Mouse (Mus musculus): Measurements from ENCODE around the gene Tekt4.

The Tekt4 gene

DNA sequence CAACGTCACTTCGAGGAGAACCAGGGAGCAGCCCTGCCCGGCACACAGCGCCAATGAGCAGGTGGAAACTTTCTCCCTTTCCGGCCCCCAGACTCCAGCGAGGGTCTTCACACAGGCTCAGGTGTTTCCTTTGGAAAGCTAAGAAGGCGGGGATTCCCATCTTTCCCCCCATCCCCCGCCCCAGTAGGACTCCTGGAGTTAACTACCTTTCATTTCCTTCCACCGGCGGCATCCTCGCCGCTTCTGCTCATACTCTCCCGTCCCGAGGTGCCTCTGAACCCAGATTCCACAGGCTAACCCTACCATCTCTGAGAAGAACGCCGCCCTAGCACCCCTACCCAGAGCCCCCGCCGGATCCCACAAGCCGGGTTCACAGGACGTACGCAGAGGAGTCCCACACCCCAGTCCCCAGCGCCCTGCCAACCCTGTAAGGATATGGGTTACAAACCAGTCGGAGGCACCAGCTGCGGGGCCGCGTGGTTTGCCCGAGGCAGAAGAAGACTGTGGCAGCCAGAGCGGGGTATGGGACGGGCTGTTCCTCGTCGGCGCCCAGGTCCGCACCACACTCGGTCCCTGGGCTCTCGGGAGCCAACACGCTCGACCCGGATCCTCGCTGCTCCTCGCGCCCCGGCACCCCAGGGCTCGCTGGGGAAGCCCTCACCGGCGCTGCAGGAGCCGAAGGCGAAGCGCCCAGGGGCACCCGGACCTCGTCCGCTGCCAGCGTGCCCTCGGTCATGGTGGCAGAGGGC, 21.8 kb upstream of the Tekt4 start:
- peak; percentile 45 for DNase-seq (ENCODE audit: low spot score)

DNA sequence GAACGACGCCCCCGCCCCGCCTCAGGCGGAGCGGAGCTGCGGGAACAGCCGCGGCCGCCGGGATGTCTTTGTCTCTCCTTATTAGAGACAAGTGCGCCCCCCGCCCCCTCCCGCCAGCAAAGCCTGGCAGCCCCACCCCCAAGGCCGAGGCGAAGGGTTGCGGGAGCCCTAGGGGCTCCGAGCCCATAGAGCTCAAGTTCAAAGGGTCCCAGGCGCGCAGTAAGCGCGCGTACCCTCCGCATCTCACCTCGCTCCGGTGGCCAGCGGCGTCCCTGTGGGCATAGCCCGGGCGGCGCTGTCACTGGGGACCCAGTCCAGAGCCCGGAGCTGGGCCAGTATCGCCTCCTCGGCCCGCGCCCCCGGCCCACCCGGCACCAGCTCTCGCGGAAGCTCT, 21.2 kb upstream of the Tekt4 start:
- no peak for DNase-seq (ENCODE audit: low spot score)

DNA sequence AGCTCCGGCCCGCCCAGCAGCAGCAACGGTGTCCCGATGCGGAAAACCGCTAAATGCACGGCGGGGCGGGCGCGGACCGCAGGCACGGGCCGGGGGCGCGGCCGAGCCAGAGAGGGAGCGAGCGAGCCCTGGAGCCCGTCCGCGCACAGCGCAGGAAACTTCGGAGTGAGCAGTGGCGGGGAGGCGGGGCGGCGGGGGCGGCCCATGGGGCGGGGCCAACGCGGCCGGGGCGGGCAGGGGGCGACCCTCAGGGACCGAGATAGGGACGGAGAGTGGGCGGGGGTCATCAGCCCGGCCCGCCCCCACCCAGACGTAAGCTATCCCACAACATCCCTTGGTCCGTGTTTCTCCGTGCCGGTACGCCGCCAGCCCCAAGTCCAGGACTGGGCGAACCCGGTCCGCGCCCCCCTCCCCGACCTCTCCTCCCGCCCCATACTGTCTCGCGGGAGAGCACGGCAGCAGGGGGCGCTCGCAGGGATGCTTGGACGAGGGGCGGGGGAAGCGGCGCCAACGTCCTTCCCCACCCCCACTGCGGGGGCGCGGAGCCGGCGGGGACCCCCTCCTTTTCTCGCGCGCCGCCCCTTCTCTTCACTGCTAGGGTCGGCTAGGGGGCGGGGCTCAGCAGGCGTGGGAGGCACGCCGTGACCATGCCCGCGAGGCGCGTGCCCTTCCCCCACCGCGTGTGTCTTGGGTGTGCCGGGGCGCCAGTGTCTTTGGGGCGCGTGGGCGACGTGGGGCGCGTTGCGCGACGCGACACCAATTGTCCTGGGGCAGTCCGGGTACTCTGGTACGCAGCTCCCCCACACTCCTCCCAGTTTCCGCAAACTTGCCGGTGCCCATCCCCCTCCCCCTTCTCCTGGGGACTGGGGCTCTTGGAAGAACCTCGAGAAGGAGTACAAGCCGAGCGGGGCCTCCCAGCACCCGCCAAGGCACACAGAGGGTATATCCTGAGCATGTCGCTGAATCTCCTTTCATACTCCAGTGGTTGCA, 20.5 kb upstream of the Tekt4 start, which contains the start of gene Cacna1h:
Gene Cacna1h, minus strand, starts transcription at position 167 of the 990 bp plus-strand sequence.
- DNase-seq (ENCODE audit: low spot score), result peak; percentile 81

DNA sequence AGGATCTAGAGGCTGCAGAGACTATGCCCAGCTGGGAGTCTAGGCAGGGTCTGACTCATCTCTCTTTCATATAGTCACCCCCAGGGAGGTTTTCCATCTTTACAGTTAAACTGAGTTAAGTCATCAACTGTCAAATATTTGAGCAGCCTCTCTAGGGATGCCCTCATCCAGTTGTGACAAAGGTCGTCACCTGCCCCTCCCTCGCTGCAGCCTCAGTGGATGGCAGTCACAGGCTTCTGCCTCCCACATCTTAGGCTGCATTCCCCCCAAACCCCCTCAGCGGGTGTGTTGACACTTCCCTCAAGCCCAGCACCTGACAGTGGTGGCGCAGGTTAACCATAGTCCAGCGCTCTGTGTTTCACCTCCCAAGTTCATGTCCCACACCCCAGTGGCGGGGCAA, 13.0 kb upstream of the Tekt4 start:
- DNase-seq (ENCODE audit: low spot score), result no peak

DNA sequence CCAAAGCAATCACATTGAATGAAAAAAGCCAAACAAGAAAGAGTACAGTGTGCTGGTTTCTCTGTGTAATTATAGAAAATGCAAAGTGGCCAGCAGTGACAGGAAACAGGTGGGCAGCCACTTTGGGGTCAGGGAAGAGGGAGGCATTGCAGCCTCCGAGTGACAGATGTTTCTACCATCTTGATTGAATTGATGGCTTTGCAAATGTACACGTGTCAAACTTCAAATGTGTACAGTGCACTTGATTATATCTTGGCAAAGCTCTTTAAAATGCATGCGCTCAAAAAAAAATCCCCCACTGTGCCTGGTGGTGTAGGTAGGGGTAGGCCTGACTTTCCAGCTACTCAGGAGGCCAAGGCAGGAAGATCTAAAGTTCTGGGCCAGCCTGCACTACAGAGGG, 11.5 kb upstream of the Tekt4 start:
- no peak for DNase-seq (ENCODE audit: low spot score)

DNA sequence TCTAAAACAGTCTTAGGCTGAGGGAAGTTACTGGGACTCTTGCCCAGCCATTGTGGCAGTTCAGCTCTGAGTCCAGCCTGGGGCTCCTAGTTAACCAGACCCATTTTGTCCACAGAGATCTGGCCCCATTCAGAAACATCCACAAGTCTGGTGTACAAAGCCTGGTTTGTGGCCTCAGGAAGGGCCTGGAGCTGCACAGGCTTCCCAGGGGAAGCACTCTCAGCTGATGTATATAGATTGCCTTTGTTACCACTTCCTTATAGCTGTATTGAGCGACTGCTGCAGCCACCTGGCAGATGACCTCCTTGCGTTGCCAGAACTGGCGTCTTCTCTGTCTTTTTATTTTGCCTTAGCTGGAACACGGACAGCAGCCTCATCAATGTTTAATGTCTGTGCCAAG, 9.3 kb upstream of the Tekt4 start:
- DNase-seq (ENCODE audit: low spot score), result no peak

DNA sequence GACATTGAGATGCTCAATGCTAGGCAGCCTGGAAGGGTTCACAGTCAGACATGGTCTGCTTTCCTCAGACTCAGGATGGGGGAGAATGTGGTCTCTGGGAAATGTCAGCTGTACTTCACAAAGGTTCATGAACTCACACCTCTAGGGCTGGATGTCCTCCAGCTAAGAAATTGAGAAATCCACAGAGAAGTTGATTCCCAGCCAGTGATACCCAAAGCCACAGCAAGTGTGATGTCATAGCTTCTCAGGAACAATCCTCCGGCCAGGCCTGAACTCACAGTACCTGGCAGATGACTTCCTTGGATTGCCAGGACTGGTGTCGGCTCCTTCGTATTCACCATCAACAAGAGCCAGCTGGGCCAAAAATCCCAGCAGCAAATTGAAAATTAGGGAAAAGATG, 8.6 kb upstream of the Tekt4 start:
- DNase-seq (ENCODE audit: low spot score), result no peak

DNA sequence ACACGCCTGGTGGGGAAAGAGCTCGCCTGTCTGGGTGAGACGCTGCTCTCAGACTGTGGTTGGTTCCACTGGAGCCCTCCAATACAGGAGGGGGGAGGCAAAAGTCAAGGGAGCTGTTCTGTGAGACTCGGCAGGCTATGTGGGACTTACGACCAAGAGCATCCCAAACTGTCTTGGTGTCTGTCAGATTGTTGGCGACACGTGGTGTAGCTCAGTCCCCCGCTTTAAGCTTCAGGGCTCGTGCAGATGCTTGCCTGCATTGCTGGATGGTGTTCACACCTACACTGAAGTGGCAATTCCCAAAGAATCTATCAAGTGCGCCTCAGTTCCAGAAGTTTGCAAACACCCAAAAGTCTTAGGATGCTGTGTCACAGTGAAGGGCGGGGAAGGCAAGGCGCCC, 6.5 kb upstream of the Tekt4 start:
- no peak for DNase-seq (ENCODE audit: low spot score)

DNA sequence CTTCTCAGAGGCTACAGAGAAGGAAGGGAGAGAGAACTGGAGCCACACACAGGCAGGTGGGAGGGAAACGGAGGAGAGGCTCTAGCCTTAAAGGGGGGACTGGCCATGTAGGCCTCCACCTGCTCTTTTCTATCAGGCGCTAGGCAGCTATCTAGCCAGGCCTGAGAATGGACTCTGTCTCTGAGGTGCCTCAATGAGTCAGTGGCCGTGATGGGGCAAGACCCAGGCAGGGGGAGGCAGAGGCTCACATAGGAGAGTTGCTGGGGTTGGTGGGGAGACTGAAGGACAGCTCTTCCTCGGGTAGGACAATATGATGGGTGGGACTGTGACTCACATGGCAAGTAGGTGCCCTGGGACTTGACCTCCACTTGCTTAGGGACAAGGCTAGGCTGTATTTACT, 4.1 kb upstream of the Tekt4 start:
- DNase-seq (ENCODE audit: low spot score), result no peak

DNA sequence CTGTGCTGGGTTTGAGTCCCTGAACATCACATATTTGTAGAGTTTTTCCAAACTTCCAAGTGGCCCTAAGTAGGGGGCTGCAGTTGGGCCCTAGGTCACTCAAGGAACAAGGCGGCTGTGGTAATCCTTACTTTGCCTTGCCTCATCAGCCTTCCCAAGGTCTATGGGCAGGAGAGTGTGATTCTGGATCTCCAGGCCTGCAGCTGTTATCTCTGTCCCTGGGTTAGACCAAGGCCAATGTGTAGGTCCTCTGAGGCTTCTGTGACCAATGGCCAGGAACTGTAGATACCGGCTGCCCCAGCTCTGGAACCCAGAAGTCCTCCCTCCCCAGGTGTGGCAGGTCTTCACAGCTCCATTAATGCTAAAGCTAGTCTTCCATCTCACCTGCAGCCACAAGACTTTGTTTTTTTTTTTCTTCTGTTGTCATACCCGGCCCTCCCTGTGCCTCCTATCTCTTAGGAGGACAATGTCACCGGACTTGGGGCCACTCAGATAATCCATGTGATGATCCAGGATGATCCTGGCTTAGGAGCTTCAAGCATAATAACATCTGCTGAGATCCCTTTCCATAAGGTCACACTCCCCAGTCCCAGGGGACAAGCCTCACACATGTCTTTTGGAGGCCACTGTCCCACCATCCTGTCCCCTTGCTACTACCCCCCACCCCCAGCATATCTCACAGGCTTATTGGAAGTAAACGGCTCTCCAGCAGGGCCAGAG, 2.0 kb upstream of the Tekt4 start:
- DNase-seq (ENCODE audit: low spot score), result no peak

DNA sequence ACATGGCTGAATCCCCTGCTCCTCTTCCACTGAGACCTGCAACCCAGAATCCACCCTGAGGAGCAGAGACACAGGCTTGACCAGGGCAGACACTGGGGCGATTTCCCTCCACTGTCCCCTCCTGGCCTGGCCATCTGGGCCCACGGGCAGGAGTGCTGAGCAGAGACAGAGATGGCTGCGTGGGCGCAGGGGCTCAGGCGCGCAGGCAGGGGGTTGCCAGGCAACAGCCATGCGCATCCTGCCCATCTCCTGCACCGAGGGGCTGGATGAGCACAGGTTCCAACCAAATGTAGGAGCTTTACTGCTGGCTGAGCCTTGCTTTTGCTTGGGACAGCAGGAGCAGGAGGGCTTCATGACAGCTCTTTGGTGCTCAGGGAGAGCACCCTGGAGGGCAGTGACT, 2.1 kb downstream of the Tekt4 start:
- no peak for DNase-seq (ENCODE audit: low spot score)

DNA sequence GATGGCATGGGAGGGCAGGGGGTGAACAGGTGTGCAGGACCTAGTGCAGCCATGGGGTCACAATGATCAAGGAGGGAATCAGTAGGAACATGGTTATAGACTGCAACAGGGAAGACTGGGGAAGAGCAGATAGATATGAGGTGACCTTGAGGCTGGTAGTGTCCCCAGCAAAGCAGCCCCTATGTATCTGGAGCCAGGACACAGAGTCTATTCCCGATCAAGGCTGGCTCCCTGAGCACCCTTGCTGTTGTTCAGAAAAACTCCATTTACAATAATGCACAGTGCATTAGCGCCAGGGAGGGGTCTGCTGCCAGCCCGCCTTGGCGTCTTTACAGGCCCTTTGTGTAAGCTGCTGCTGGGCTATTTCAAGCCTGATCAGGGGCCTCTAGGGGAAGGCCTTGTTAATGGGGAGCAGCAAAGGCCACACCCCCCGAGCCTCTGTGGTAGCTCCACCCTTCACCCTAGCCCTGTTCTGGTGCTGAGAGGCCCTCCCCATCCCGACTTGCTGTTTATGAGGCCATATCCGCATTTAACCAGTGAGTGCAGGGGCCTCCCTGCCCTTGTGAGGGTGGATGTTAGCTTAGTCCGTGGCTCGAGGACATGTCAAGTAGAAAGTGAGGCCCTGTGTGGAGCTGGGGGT, 7.9 kb downstream of the Tekt4 start:
- DNase-seq (ENCODE audit: low spot score), result no peak

DNA sequence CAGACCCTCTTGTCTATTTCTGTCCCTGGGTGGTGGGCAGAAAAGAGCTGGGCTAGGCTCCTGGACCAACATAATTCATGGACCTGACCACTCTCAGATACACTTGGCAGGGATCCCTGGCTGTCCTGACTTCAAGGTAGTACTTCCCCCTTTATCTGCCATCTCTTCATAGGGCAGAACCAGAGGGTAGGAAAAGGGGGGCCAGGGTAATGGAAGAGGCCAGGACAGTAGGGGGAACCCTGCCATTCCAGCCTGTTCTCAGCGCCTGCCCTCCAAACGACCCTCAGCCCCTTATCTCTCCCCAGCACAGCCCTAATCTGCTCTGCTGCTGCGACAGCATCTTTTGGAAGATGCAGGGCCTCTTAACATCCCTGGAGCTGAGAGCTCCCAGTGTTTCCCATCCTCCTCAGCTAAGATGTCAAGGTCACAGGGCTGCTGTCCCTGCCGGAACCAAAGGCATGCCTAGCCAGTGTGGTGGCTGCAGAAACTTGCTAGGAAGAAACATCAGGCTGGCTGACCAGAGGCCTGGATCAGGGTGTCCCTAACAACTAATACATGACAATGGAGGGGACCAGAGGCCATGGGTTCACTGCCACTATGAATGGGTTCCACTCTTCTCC, 9.0 kb downstream of the Tekt4 start:
- DNase-seq (ENCODE audit: low spot score), result no peak

DNA sequence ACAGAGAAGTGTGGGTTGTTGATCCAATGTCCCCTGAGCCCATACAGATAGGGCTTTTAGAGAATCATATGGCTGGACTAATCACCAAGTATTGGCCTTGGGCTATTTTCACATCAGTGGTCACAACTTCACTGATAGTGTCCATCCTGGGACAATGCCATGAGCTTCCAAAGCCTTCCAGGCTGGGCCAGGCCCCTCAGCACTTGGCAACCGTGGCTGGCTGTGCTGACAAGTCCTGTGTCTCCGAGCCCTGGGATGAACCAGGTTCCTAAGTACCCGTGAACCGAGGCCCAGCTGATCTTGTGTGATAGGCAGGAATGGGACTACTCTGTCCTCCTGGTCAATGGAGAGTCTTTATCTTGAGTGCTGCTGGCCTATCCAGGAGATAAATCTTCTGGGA, 9.7 kb downstream of the Tekt4 start:
- DNase-seq (ENCODE audit: low spot score), result no peak

DNA sequence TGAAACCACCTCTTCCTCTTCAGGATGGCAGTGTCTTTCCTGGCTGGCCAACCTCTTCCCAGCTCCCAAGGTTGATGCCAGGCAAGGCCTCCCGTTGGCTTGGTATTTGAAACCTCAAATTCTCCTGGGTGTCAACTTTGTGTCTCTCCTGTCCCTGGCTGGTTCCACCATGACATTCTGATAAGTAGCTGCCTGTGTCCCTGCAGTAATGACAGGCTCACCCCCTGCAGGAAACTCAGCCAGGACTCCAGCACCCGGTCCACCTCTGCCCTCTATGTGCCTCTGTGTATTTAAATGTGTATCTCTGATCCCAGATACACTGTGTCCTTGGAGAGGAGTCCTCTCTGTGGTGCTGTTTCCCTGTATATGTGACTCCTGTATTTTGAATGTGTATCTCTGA, 11.8 kb downstream of the Tekt4 start:
- no peak for DNase-seq (ENCODE audit: low spot score)

DNA sequence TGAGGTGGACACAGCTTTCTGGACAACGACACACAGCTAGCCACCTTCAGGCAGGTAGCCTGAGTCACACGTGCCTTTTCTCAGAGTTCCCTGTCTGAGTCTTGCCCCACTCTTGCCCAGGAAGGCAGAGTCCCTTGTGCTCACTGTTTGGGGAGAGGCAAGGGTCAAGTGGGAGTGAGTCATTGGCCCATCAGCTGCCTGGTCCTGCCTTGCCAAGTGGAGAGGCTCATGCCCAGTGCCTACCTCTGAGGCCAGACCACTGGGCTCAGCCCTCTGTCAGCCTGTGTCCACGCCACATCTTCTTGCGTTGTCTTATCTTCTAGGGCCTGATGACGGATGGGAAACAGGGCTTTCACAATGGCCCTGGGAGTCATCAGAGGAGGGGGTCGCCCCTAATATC, 13.4 kb downstream of the Tekt4 start:
- no peak for DNase-seq (ENCODE audit: low spot score)

DNA sequence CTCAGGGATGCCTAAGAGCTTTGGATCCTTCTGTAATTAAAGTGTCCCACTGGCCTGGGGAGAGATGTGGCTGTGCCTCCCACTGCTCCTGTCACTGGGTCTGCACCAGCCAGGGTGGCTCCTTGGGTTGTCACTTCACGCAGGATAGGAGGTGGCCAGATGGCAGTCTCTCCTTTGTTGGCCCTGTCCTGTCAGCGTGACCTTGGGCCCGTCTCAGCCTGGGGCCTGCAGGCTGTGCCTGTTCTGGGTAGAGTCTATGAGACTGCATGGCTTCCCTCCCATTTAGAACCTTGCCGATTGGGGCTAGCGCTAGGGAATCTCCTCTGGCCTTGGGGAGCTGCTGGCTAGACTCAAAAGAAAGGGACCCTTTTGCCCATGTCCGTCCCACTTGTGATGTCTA, 13.9 kb downstream of the Tekt4 start:
- no peak for DNase-seq (ENCODE audit: low spot score)

DNA sequence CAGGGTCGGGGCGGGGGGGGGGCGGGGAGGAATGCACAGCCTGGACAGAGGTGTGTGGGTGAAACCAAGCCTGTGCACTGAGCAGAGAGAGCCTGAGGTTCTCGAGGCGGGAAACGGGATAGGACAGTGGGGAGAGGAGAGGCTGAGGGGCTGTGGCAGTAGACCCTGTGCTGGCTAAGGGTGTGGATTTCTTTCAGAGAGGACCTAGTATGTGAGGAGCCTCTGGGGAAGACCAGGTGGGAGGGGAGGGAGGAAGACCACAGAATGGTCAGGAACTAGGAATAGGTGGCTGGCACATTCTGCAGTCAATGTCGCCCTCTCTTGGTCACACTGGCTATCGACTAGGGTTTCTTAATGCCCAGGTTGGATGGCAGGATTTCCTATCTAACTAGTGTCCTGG, 15.4 kb downstream of the Tekt4 start:
- no peak for DNase-seq (ENCODE audit: low spot score)

DNA sequence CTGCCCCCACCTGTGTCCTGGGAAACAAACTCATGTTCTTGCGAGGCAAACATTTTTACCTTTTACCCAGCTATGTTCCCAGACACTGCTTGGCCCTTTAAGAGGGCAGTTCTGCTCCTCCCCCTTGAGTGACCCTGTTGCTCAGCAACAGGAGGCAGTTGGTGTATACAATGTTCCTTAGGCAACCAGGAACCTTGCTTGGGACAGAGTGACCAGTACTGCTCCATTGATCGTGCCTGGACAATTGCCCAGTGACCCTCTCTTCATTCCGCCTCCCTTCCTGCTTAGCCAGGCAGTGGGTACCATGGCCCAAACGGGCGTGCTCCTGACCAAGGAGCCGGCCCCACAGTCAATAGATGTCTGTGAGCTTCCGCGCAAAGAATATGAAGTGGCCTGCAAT, 17.0 kb downstream of the Tekt4 start:
- peak; percentile 41 for DNase-seq (ENCODE audit: low spot score)

DNA sequence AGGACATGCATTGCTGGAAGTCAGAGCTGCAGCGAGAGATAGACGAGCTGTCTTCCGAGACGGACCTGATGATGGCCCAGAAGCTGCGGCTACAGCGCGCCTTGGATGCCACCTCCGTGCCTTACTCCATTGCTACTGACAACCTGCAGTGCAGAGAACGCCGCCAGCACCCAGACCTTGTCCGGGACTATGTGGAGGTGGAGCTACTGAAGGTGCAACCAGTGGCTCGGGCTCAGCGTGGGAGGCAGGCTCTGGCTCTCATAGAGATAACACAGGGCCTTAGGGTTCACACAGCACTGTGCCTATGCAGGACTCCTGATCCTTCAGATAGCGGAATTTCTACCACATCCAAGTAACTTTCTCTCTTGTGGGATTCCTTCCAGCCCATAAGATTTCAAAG, 17.6 kb downstream of the Tekt4 start:
- peak; percentile 38 for DNase-seq (ENCODE audit: low spot score)

DNA sequence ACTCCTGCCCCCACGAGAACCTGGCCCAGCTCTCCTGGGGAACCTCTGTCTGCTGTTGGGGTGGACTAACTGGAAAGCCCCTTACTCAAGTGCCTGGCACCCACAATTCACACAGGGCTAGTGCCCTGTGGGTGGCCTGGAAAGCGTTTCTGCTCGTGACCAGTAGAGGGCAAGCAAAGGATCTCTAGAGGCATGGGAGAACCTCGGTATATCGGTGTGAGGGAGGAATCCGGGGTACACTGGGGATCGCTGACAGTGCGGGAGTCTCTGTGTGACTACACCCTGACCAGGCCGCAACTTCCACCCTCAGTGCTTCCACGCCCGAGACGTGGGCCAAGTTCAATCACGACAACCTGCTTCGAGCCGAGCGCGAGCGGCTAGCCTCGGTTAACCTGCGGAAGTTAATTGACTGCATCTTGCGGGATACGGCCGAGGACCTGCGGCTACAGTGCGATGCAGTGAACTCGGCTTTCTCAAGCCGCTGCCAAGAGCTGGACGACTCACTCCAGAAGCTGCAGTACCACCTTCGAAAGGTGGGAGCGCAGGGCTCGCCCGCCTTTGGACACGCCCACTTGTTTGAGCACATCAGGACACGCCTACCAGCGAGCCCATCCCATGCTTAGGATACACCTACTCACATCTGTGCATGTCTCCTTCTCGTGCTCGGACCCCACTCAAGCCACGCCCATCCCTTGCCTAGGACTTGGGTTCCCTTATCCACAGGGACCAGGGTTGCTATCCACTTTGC, 20.1 kb downstream of the Tekt4 start:
- peak; percentile 57 for DNase-seq (ENCODE audit: low spot score)

Data from testis, postnatal 14 days (tissue).